Mouse (Mus musculus) megakaryocyte, embryonic 14.5 days (primary cell): ENCODE measurements around the gene Il20. TPM values are rescaled to one million over a fixed set of nuclear protein-coding genes. Genes with fewer than 3 reads are reported as not detected.

Experiments used
- H3K27me3 ChIP-seq: replicated peaks from 2 replicates; pipeline ENCODE3; 2012; ENCODE audit warnings: inconsistent platforms
- H3K36me3 ChIP-seq: replicated peaks from 2 replicates; pipeline ENCODE3; 2012; ENCODE audit warnings: low read length, inconsistent platforms, mixed read lengths
- H3K4me1 ChIP-seq: 2 replicates; pipeline ENCODE4 v1.6.1; 2012; ENCODE audit warnings: inconsistent platforms
- H3K4me3 ChIP-seq: replicated peaks from 2 replicates; pipeline ENCODE3; 2012; ENCODE audit warnings: moderate library complexity, mild to moderate bottlenecking, inconsistent platforms
- H3K9me3 ChIP-seq: 2 replicates; pipeline ENCODE4 v1.6.1; 2012; ENCODE audit warnings: inconsistent platforms
- FLI1 ChIP-seq: IDR thresholded peaks from 2 replicates; pipeline ENCODE4 v1.6.1; 2012; ENCODE audit warnings: low read length, inconsistent platforms, mixed read lengths
- GATA1 ChIP-seq: IDR thresholded peaks from 3 replicates; pipeline ENCODE4 v1.6.1; 2012; ENCODE audit warnings: mixed read lengths, low read length, inconsistent platforms, borderline replicate concordance
- polyA plus RNA-seq: library from polyadenylated mRNA; stranded (reverse); fragments of >175 nt; gene quantifications from 2 replicates; pipeline ENCODE4 v1.2.3, GENCODE M21; 2012; ENCODE audit warnings: low replicate concordance; ENCODE audit not compliant: insufficient read depth

The Il20 gene
- polyA plus RNA-seq, 1 experiment, result not detected

- peaks cover 21% of the 10 kb centered on the region for H3K27me3 ChIP-seq
- H3K4me1 ChIP-seq, result no peaks in the 10 kb centered on the region
- H3K4me3 ChIP-seq, result no peak overlapping the region
- TF ChIP-seq GATA1 (no peak), FLI1 (no peak)
- H3K36me3 ChIP-seq, result no peaks in the 10 kb centered on the region
- H3K9me3 ChIP-seq, result 0 out of 2 replicates have a peak, but pooled peaks cover under 1% of the 10 kb centered on the region
Measured at GRCm38 (mm10) chr1:130894468-130894867, 16.8 kb downstream of the Il20 start.

GRCm38 (mm10) chr1:130893329-130894040, 17.8 kb downstream of the Il20 start:
- TF ChIP-seq GATA1 (no peak), FLI1 (no peak)
- Histone ChIP-seq H3K4me3 (no peak overlapping the region), H3K27me3 (peaks cover 26% of the 10 kb centered on the region), H3K4me1 (no peaks in the 10 kb centered on the region), H3K36me3 (no peaks in the 10 kb centered on the region), H3K9me3 (peaks cover 7% of the 10 kb centered on the region; the same call in 1 of the 2 replicates)

- Histone ChIP-seq H3K9me3 (peaks cover 7% of the 10 kb centered on the region; the same call in 1 of the 2 replicates), H3K27me3 (peaks cover 26% of the 10 kb centered on the region), H3K36me3 (no peaks in the 10 kb centered on the region), H3K4me1 (no peaks in the 10 kb centered on the region), H3K4me3 (no peak overlapping the region)
- TF ChIP-seq FLI1 (no peak), GATA1 (no peak)
Measured at GRCm38 (mm10) chr1:130892446-130892845, 18.8 kb downstream of the Il20 start.

- no peaks in the 10 kb centered on the region for H3K4me1 ChIP-seq
- H3K4me3 ChIP-seq, result no peak within 1 kb of the TSS
- TF ChIP-seq FLI1 (no peak), GATA1 (no peak)
- H3K36me3 ChIP-seq, result no peaks in the 10 kb centered on the region
- peaks cover 54% of the 10 kb centered on the region for H3K27me3 ChIP-seq
- peaks cover 7% of the 10 kb centered on the region; the same call in 1 of the 2 replicates for H3K9me3 ChIP-seq
Measured at GRCm38 (mm10) chr1:130887354-130887753, 23.9 kb downstream of the Il20 start, which contains the start of gene Il24. Gene Il24, minus strand, starts transcription at chr1:130887454.

GRCm38 (mm10) chr1:130883146-130883545, 28.1 kb downstream of the Il20 start:
- Histone ChIP-seq H3K27me3 (peaks cover 86% of the 10 kb centered on the region), H3K36me3 (no peaks in the 10 kb centered on the region), H3K4me1 (peaks cover 8% of the 10 kb centered on the region), H3K4me3 (no peak overlapping the region), H3K9me3 (no peaks in the 10 kb centered on the region)
- no peak for TF ChIP-seq GATA1
- TF ChIP-seq FLI1, result no peak

GRCm38 (mm10) chr1:130879927-130880326, 31.3 kb downstream of the Il20 start:
- H3K36me3 ChIP-seq, result no peaks in the 10 kb centered on the region
- no peak for TF ChIP-seq GATA1
- TF ChIP-seq FLI1, result no peak
- no peak overlapping the region for H3K4me3 ChIP-seq
- H3K9me3 ChIP-seq, result no peaks in the 10 kb centered on the region
- peaks cover 15% of the 10 kb centered on the region for H3K4me1 ChIP-seq
- H3K27me3 ChIP-seq, result peaks cover 72% of the 10 kb centered on the region

- Histone ChIP-seq H3K4me3 (peak overlapping the region; percentile 88), H3K36me3 (no peaks in the 10 kb centered on the region), H3K4me1 (peaks cover 15% of the 10 kb centered on the region), H3K9me3 (no peaks in the 10 kb centered on the region), H3K27me3 (peaks cover 63% of the 10 kb centered on the region)
- TF ChIP-seq FLI1, result no peak
Measured at GRCm38 (mm10) chr1:130877889-130878614, 33.2 kb downstream of the Il20 start.

- H3K4me3 ChIP-seq, result no peak overlapping the region
- H3K27me3 ChIP-seq, result peaks cover 60% of the 10 kb centered on the region
- peaks cover 15% of the 10 kb centered on the region for H3K4me1 ChIP-seq
- no peaks in the 10 kb centered on the region for H3K36me3 ChIP-seq
- TF ChIP-seq GATA1, result no peak
- TF ChIP-seq FLI1, result no peak
- 0 out of 2 replicates have a peak, but pooled peaks cover 5% of the 10 kb centered on the region for H3K9me3 ChIP-seq
Measured at GRCm38 (mm10) chr1:130876931-130877509, 34.2 kb downstream of the Il20 start.

- Histone ChIP-seq H3K9me3 (0 out of 2 replicates have a peak, but pooled peaks cover 5% of the 10 kb centered on the region), H3K36me3 (no peaks in the 10 kb centered on the region), H3K4me1 (peaks cover 15% of the 10 kb centered on the region), H3K4me3 (no peak overlapping the region), H3K27me3 (peaks cover 49% of the 10 kb centered on the region)
- no peak for TF ChIP-seq GATA1
- no peak for TF ChIP-seq FLI1
Measured at GRCm38 (mm10) chr1:130875910-130876309, 35.3 kb downstream of the Il20 start.
